Mouse (Mus musculus) left cerebral cortex, postnatal 10 days (tissue): ENCODE measurements around the gene Jph3. TPM values are rescaled to one million over a fixed set of nuclear protein-coding genes. Genes with fewer than 3 reads are reported as not detected.

Source experiments
- DNase-seq, 2 experiments: peaks; one replicate each; pipeline ENCODE4 v3.0.0; 2021 to 2022; ENCODE audit warnings: low spot score in 2 of 2, mixed read lengths in 1 of 2; ENCODE audit errors: extremely low spot score in 1 of 2
- intact Hi-C: fragments of 180-260 bp; cut with DNase I; formaldehyde crosslinking; loops from one replicate; pipeline ENCODE4 v1.15.1; 2025
- total RNA-seq, 2 experiments: library from RNA; stranded (reverse); gene quantifications; 2 replicates each; pipeline ENCODE4 v1.2.3; 2021

Jph3 gene
- total RNA-seq, 2 experiments from 2014 or later, result 135 to 148 TPM

GRCm38 (mm10) chr8:121721072-121721471, 8.4 kb upstream of the Jph3 start:
- intact Hi-C loops, result no loop called here
- DNase-seq, result no peak

GRCm38 (mm10) chr8:121723846-121724245, 5.6 kb upstream of the Jph3 start:
- DNase-seq, result no peak
- intact Hi-C loops, result no loop called here

- intact Hi-C loops, result no loop called here
These were observed 2.3 kb upstream of the Jph3 start for GRCm38 (mm10) chr8:121727164-121727563.

GRCm38 (mm10) chr8:121729754-121730153, 331 bp downstream of the Jph3 start:
- intact Hi-C loops, result loop anchor here (5.0 kb wide), 1 partner anchor 77 kb away; the partner anchor contains the start of gene Zcchc14
- DNase-seq, result peak in 1 of 2 experiments; percentile 55

More at GRCm38 (mm10) chr8:121727164-121727563, 2.3 kb upstream of the Jph3 start:
- DNase-seq, result no peak

GRCm38 (mm10) chr8:121730170-121730569, 747 bp downstream of the Jph3 start:
- DNase-seq, result peak in 1 of 2 experiments; percentile 61
- intact Hi-C loops, result loop anchor here (5.0 kb wide), 1 partner anchor 78 kb away; the partner anchor contains the start of gene Zcchc14

- intact Hi-C loops, result loop anchor here (5.0 kb wide), 1 partner anchor 78 kb away; the partner anchor contains the start of gene Zcchc14
- peak in 1 of 2 experiments; percentile 47 for DNase-seq
These were observed 1.2 kb downstream of the Jph3 start for GRCm38 (mm10) chr8:121730646-121731045.

GRCm38 (mm10) chr8:121731060-121731459, 1.6 kb downstream of the Jph3 start:
- intact Hi-C loops, result loop anchor here (5.0 kb wide), 1 partner anchor 79 kb away; the partner anchor contains the start of gene Zcchc14
- no peak for DNase-seq

GRCm38 (mm10) chr8:121731471-121732333, 2.3 kb downstream of the Jph3 start:
- DNase-seq, result peak; percentile 59 to 64
- intact Hi-C loops, result loop anchor here (5.0 kb wide), 1 partner anchor 79 kb away; the partner anchor contains the start of gene Zcchc14

GRCm38 (mm10) chr8:121732334-121732665, 2.9 kb downstream of the Jph3 start:
- intact Hi-C loops, result loop anchor here (5.0 kb wide), 1 partner anchor 80 kb away; the partner anchor contains the start of gene Zcchc14
- no peak for DNase-seq

- no peak for DNase-seq
- intact Hi-C loops, result loop anchor here (5.0 kb wide), 1 partner anchor 82 kb away; the partner anchor contains the start of gene Zcchc14
These were observed 4.8 kb downstream of the Jph3 start for GRCm38 (mm10) chr8:121734262-121734661.

- intact Hi-C loops, result no loop called here
- DNase-seq, result no peak
These were observed 6.8 kb downstream of the Jph3 start for GRCm38 (mm10) chr8:121736236-121736635.

GRCm38 (mm10) chr8:121740721-121741120, 11.3 kb downstream of the Jph3 start:
- intact Hi-C loops, result no loop called here
- DNase-seq, result no peak

GRCm38 (mm10) chr8:121749501-121749900, 20.1 kb downstream of the Jph3 start:
- intact Hi-C loops, result no loop called here
- DNase-seq, result no peak

GRCm38 (mm10) chr8:121750512-121750911, 21.1 kb downstream of the Jph3 start:
- DNase-seq, result no peak
- intact Hi-C loops, result no loop called here

- DNase-seq, result peak; percentile 52 to 80
- intact Hi-C loops, result no loop called here
These were observed 22.0 kb downstream of the Jph3 start for GRCm38 (mm10) chr8:121751407-121751806.

GRCm38 (mm10) chr8:121758470-121758869, 29.0 kb downstream of the Jph3 start:
- intact Hi-C loops, result no loop called here

GRCm38 (mm10) chr8:121760484-121760883, 31.1 kb downstream of the Jph3 start:
- intact Hi-C loops, result no loop called here
- DNase-seq, result no peak

More at GRCm38 (mm10) chr8:121758470-121758869, 29.0 kb downstream of the Jph3 start:
- no peak for DNase-seq

- DNase-seq, result no peak
- intact Hi-C loops, result no loop called here
These were observed 32.1 kb downstream of the Jph3 start for GRCm38 (mm10) chr8:121761480-121761879.

- intact Hi-C loops, result no loop called here
- DNase-seq, result no peak
These were observed 33.7 kb downstream of the Jph3 start for GRCm38 (mm10) chr8:121762999-121763699.

- no peak for DNase-seq
- intact Hi-C loops, result no loop called here
These were observed 34.2 kb downstream of the Jph3 start for GRCm38 (mm10) chr8:121763700-121764013.
